Mouse (Mus musculus): ENCODE results near the gene Gria2.

Gria2 gene

DNA sequence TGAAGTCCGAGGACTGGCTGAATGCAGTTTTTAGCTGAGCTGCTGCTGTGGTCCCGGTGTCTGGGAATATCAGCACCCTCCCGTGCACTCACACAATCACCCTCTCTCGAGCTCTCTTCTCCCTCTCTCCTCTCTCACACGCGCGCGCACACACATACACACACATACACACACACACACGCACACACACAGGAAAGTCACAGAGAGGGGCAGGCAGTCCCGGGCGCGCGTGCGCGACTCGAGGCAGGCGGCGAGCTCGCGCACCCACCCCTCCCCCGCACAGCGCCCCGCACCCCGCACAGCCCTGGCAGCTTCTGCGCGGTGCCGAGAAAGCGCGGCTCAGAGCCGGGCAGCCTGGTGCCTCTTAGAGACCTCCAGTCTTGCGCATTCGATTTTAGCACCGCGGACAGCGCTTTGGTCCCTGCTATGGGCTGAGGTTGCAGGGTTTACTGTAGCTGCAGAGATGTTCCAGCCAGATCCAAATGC lies at the start of gene Gria2:
Gene Gria2, minus strand, starts transcription at position 240 of the 486 bp plus-strand sequence.
- DNase-seq (ENCODE audit: low read depth, low spot score), result peak; percentile 76

DNA sequence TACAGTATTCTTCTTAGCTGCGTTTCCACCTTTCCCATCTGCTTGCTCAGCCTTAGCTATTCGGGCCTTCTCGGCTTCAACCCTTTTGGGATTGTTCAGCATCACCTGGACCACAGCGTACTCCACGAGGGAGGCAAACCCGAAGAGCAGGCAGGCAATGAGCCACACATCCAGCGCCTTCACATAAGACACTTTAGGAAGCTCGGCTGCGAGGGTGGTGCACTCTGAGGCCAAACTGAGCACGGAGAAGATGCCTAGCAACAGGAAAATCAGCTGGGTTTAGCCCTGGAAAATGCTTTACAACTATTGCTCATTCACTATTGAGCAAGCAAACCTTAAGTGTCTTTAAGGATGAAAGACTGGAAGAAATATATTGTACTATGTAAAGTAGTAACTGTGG lies 48.3 kb upstream of the Gria2 start:
- no peak for DNase-seq (ENCODE audit: low read depth, low spot score)

DNA sequence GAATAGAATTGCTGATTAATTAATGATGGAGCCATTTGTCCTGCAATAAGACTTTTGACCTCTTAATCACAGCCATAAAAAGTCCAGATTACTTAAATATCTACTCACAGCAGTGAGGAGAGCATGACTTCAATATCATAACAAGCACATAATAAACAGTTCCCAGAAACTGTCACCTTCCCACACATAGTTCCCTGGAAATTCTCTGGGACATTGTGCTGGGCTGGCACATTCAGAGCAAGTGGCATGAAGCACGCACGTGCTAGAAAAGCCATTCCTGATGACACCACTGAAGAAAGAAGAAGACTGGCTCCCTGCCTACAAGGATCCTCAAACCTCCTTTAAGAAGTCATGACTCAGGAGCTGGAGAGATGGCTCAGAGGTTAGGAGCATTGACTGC lies 43.0 kb upstream of the Gria2 start:
- no peak for DNase-seq (ENCODE audit: low read depth, low spot score)

DNA sequence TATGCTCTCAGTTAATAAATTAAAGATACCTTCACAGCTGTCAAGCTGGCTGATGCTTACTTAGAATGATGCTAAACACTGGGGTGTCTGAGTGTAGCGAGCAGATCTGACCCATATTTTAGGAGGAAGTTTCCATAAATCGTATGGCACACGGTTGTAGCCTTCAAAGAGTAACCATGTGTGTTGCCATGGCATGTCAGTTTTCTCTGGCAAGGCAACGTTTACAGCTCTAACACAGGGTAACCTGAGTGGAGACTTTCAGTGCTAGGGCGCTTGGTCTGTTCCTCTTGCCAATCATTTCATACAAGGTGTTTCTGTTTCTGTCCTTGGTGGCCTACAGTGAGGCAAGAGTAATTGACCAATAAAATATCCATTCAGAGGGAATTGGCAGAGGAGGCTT lies 37.2 kb upstream of the Gria2 start:
- DNase-seq (ENCODE audit: low read depth, low spot score), result no peak

DNA sequence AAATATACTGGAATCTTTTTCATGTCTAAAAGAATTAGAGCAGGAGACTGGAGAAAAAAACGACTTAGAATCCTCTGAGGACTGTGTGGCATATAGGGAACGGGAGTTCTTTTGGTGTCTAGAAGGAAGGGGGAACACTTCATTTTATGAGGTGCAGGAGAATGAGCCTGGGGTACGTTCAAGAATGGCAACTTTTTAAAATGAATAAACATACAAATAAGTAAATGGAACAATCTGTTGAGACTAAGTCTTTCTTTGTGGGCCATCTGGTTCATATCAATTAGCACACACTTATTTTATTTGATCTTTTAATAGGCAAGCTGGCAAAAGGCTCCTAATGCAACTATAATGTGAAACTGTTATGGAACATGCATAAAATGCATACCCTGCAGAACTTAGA lies 34.9 kb upstream of the Gria2 start:
- no peak for DNase-seq (ENCODE audit: low read depth, low spot score)

DNA sequence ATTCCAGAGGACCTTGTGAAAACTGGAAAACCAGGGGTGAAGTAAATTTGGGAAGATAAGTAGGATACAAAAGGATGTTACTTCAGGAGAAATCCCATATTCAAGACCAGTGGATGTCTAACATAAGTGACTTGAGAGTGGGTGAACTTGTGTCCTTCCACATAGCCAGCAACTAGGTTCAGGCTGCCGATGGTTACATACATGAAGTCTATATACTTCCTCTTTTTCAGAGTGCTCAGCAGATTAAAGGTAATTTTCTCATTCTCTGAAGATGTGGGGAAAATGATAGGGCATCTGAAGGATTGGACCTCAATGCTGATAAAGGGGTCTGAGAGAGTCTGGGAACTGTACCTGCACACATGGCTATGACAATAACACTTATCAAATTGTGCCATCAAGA lies 21.3 kb upstream of the Gria2 start:
- DNase-seq (ENCODE audit: low read depth, low spot score), result no peak

DNA sequence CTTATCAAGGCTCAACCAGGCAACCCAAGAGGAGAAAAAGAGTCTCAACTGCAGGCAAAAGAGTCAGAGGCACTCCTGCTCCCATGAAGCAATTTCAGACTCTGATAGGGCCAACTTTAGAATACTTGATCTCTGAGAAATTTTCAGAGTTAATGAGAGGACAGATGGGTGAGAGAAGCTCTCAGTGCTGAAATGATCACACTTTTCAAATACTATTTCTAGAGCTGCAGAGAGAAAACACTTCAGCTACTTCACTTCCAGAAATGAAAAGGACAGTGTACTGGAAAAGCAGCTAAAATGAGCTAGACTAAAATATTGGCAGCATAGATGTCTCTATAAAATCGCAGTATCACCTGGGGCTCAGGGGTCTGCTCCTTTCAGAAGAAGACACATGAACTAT lies 16.0 kb upstream of the Gria2 start:
- DNase-seq (ENCODE audit: low read depth, low spot score), result no peak

DNA sequence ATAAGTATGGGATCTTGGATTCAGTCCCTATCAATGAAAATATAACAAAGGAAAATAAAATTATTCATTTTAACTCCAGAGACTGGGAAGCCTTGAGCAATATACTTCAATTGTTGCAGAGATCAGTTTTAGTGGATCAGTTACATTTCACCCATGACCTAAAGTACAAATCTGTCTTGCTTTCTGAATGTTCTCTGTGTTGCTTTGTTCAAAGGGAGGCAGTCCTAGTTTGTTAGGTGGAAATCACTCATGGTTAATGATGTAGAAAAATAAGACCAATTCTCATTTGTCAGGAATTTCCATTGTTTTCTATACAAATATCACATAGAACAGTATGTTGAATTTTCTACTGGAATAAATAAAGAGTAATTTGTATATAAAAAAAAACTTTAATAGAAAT lies 11.1 kb upstream of the Gria2 start:
- DNase-seq (ENCODE audit: low read depth, low spot score), result no peak

DNA sequence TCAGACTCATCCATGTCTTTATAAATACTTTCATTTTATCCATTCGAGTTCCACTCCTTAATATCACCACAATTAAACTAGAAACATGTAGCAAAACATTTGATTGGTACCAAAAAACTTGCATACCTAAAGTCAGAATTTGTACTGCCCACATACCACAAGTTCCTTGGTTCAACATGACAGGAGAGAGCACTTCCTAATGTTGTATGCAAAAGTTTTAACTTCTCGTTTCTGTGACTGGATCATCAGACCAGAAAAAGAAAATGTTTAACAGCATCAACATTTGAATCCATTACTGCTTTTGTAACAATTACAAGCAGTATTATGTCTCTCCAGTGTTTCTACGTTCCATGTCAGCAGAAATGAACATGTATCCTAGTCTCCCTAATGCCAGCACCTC lies 9.6 kb upstream of the Gria2 start:
- DNase-seq (ENCODE audit: low read depth, low spot score), result no peak

DNA sequence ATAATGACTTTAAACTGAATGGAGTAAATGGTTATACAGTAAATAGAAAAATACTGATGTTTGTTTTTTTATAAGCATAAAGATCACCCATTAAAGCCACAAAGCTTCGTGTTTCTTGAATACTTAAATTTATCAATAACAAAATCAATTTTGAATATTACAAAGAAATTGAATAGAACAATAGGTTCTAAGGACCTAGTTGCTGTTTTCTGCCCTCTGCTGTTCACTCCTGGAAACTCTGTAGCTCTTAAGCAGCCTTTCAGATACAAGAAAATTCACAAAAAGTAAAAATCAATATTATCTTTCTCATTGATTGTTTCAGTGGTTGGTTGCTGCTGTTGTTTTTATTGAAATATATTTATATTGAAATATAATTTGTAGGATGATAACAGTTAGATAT lies 2.7 kb upstream of the Gria2 start:
- no peak for DNase-seq (ENCODE audit: low read depth, low spot score)

DNA sequence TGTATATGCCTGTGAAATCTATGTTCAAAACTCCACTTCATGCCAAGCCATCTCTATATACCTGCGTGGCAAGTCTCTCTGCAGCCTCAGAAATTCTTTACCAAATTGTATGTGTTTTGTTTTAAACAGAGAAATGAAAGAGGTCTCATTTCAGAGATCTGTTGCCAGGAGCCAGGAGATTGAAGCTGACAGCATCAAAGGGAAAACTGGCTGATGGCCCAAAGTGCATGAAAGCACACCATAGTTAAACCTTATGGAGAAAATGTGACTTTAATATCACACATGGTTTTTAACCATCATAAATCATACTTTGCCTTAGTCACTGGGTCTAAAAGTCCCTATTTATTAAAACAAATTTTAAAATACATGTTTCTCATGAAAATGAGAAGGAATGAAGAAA lies 1.2 kb upstream of the Gria2 start:
- DNase-seq (ENCODE audit: low read depth, low spot score), result no peak

DNA sequence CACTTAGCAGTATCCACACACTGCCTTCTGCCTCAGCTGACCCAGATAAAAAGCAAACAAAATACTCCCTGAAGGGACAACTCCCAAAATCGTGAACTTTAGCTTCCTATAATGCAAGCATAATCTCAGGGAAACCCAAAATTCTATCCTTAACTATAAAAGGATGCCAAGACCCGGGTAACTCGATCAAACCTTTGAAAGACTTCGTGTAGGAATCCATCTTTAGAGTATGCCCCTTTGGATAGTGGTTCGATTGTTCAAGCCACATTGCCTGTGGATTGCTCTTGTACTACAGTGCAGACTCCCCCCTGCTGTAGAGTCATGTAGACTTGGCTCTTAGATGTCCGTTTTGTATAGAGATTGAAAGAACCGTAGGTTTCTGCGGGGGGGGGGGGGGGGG lies 576 bp upstream of the Gria2 start:
- no peak for DNase-seq (ENCODE audit: low read depth, low spot score)

DNA sequence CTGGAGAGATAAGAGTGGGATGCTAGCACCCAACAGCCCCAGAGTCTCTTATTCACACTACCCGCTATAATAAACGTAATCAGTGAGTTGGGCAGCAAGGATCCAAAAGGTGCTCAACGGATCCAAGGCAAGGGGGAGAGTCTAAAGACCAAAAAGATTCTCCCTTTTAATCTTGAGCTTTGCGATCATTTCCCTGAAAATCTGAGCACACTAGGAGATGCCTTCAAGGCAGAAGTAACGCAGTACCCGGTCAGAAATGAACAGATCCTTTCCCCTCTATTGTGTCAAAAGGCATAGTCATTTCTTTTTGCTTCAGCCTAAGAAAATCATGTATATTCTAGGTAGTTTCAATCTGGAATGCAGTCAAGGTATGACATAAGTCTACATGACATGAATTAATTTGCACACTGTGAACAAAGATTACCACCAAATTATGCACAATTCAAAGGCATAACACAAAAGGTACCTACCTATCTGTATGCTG lies 766 bp downstream of the Gria2 start:
- no peak for DNase-seq (ENCODE audit: low read depth, low spot score)

DNA sequence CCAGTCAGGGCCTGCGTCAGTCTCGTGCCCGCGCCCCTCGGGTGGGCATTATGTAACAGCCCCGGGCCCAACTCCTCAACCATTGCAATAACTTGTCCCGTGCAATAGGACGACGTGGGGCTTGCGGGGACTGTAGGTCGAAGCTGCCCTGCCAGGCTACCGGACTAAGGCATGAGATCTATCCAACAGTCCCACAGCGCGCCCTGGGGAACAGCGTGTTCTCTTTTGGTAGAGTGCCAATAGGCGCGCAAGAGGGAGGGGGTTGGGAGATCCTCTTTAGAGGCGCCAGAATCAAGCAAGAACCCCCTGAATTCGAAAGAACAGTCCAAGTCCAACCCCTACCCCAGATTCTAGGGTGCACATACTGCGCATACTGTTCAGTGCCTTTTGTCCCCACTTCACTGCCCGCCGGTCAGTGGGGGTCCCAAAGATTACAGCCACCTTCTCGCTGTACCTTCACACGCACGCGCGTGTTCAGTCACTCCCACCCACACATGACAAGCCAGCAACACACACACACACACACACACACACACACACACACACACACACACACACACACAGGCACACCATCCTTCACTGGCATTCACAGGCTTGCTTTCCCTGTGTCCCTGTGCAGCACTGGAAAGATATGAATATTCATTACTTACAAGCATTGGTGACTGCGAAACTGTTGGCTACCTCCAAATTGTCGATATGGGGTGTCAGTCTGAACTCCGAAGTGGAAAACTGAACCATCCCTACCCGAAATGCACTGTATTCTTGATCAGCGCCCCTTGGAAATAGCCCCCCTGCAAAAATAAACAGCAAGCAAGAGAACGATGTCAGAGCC lies 1.4 kb downstream of the Gria2 start:
- DNase-seq (ENCODE audit: low read depth, low spot score), result peak; percentile 27

DNA sequence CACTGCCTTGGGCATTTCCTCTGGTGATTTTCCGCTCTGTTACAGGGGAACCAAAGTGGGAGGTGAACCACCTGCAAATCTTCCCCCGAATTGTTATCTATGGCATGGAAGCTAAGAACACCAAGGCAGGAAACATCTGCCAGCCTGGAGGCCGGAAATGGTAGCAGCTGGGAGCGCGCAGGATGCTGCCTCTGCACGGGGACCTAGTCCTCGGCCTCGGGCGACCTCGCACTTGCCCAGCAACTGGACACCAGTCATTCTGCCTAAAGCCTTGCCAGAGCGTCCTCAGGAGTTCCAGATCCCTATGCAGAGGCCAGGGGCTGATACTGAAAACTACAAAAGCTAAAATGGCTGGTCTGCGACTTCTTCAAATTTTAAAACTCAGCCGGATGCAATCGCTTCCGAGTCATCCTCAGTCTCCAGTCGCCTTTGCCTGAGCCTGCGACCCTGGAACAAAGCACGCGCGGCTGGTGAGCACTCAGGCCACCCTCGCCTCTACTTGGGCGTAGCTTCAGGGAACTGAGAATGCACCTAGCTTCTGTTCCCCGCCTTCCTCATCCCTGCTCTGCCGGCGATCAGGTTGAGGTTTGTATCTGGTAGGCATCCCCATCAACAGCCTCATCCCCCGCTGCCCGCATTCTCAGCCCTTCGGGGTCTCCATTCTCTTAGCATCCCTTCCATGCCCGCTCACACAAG lies 2.2 kb downstream of the Gria2 start:
- DNase-seq (ENCODE audit: low read depth, low spot score), result peak; percentile 11

DNA sequence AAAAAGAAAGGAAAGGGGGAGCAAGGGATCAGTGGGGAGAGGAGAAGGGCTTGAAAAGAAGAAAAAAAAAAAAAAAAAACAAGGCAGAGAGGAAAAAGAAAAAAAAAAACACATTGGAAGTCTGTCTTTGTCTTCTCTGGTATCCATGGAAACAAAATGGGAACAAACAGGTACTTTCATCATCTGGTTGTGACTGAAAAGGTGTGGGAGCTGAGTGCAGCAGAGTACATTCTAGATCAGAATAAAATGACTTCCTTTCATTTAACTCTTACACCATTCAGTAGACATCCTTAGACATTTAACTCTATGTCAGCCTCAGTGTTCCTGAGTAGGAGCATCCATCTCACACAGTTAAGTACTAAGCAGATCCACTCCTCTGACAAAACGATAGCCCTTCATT lies 4.7 kb downstream of the Gria2 start:
- DNase-seq (ENCODE audit: low read depth, low spot score), result no peak

DNA sequence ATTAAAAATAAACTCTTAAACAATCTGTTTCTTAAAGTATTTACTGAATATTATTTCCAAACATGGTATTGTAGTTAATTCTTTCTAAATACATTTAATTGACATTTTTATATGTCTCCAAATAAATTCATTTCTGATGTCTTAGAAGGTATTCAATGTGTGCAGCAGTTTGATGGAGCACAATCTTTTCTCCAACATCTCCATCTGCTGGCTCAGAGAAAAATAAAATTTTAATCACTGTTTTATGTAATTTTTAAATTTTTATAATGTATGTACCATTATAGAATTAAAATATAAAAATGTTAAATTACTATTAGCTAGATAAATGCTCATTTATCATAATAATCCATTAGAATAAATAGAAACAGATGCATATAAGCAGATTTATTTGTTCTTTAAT lies 5.9 kb downstream of the Gria2 start:
- DNase-seq (ENCODE audit: low read depth, low spot score), result no peak

DNA sequence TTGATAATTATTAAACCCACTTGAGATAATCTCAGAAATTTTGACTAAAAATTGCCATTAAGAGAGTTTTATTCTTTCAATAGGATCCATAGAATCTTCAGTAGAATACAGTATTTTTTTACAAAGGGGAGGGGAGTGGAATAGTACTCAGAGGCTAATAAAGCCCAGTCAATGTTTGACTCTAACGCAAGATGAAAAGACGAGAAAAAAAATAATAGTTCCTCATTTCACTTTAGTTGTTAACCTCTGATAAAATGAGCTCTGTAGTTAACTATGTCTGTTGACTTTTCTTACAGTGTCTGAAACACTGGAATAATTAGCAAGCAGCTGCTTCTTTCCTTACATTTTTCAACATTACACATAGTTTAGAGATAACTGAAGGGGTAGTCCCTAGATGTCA lies 7.4 kb downstream of the Gria2 start:
- no peak for DNase-seq (ENCODE audit: low read depth, low spot score)

DNA sequence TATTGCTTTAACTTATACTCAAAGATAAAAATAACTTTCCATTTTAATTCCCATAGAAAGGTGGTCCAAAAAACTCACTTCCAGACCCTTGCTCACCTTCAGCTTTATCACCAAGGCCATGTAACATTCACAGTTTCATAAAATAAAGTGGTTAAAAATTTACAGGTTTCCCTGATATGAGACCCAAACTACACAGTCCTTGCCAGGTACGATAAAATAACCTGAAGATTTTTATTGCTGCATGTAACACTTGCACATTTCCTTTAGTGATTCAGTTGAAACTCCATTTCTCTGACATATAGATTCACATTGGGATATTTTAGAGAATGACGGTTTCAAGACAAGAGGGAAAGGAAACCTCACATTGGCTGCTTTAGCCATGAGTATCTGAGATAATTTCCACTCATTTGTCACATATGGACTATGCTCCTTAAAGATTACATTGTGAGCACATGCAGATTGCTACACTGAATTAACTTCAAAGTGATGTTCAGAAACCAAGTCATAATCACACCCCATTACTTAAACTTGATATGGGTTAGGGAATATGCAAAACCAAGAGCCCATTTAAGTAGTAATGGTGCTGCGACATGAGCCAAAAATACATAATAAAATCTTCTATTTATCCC lies 15.4 kb downstream of the Gria2 start:
- DNase-seq (ENCODE audit: low read depth, low spot score), result no peak

DNA sequence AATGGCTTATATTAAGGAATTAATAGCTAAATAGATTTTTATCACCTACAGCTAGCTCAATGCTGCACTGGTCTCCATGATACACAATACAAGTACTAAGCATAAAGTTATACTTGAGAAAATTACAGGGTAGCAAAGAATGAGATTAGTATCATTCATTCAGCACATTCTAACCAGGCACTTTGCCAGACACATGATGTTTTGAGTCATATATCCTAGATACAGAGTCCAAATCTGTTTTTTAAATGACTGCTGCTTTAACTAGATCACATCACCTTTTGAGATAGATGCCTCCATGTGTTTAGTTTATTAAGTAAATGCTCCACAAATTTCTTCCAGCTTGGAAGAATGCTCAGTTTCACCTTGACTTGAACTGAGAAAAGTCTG lies 21.5 kb downstream of the Gria2 start:
- DNase-seq (ENCODE audit: low read depth, low spot score), result no peak

DNA sequence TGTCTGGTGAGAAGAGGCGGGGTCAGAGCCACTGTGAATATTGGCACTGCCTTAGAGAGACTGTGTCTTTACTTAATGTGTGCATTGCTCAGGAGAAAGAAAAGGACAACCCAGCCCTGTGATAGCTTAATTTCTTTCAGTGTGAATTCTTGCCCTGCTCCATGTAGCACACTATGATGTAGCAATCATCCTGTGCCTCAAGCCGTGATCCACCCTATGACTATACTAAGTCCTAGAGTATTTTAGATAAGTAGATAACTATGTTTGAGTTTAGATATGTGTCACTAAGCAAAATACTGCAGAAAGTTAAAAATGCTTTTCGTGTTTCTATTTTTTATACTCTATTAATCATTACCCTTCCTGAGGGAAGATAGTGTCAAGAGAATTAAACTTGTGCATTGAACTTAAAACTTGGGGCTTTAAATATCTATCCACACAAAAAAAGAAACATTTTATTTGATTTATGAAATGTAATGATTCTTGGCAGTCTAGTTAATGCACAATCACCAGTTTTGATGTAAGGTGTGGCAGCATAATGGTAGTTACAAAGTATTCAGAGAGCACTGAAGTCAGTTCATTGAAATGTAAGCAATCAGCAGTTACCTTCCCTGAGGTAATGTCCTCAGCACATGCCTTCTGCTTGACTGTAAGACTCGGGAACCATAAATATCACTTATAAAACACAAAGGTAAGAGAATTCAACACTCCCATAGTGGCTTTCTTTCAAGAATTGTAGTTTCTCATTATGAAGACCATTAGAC lies 22.1 kb downstream of the Gria2 start:
- DNase-seq (ENCODE audit: low read depth, low spot score), result no peak

DNA sequence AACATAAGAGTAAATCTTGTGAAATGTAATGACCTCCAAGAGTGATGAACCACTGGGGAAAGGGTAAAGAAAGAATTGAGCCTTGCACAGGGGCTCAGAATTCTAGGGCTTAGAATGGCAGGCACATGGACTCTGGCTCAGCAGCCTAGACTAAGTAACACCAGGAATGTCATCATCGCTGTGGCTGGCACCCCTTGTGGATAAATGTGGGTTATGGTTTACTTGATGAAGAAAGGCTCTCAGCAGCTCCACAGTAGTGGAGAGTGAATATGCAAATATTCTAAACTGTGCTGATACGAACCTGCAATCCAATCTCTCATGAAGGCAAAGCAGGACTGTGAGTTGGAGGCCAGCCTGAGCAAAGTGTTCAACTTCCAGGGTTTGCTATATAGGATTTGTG lies 26.0 kb downstream of the Gria2 start:
- DNase-seq (ENCODE audit: low read depth, low spot score), result no peak
